Mouse (Mus musculus) frontal cortex, postnatal 36 days (tissue): ENCODE measurements at regions not wholly inside any gene's neighbourhood (a gene's known extent, or its start where the extent isn't known, plus 50 kb on each side); places are given as distances from the start of the nearest gene placed in this dataset.

Experiments used
- DNase-seq, 2 experiments: peaks; one replicate each; pipeline ENCODE4 v3.0.0; 2022; ENCODE audit warnings: low spot score in 2 of 2

- no peak for DNase-seq
Measured at GRCm38 (mm10) chr15:8582676-8583075, 62.9 kb upstream of the Gm2310 start.

- DNase-seq, result no peak
Measured at GRCm38 (mm10) chr15:8581146-8581913, 61.6 kb upstream of the Gm2310 start.

GRCm38 (mm10) chr15:8580077-8580476 lies 60.3 kb upstream of the Gm2310 start:
- no peak for DNase-seq

GRCm38 (mm10) chr15:8577480-8577881 lies 57.7 kb upstream of the Gm2310 start:
- DNase-seq, result peak; percentile 31 to 57

GRCm38 (mm10) chr15:8576975-8577374 lies 57.2 kb upstream of the Gm2310 start:
- no peak for DNase-seq

GRCm38 (mm10) chr15:8569617-8570016 lies 49.9 kb upstream of the Gm2310 start:
- peak; percentile 6 to 8 for DNase-seq
